Mouse (Mus musculus) liver, postnatal 0 days (tissue): ENCODE results near the gene Fbxw10. TPM values are rescaled to one million over a fixed set of nuclear protein-coding genes. Genes with fewer than 3 reads are reported as not detected.

Source experiments
- ATAC-seq: fragments of 200-750 bp; cut with Nextera tagmentation; 2 replicates; pipeline ENCODE4 v1.8.0; 2017; ENCODE audit warnings: mild to moderate bottlenecking, moderate library complexity
- DNase-seq: peaks from one replicate; pipeline ENCODE4 v3.0.0-alpha.2; 2016
- H3K27ac ChIP-seq: fragments of 300-500 bp; sonication (generic); 2 replicates; pipeline ENCODE4 v1.5.1; 2014; ENCODE audit warnings: antibody characterized with exemption, moderate library complexity, mild to moderate bottlenecking, low read depth
- H3K27me3 ChIP-seq: fragments of 300-500 bp; sonication (generic); 2 replicates; pipeline ENCODE4 v1.6.1; 2014; ENCODE audit warnings: low read length, control low read depth, mixed read lengths; ENCODE audit not compliant: insufficient read depth
- H3K36me3 ChIP-seq: fragments of 300-500 bp; sonication (generic); replicated peaks from 2 replicates; pipeline ENCODE4 v1.6.1; 2014; ENCODE audit warnings: mild to moderate bottlenecking, control low read depth, low read length, moderate library complexity, mixed read lengths; ENCODE audit not compliant: insufficient read depth
- H3K4me1 ChIP-seq: fragments of 300-500 bp; sonication (generic); 2 replicates; pipeline ENCODE4 v1.6.1; 2014; ENCODE audit warnings: antibody characterized with exemption, mild to moderate bottlenecking, control low read depth; ENCODE audit not compliant: insufficient read depth
- H3K4me2 ChIP-seq: fragments of 300-500 bp; sonication (generic); 2 replicates; pipeline ENCODE4 v1.6.1; 2014; ENCODE audit warnings: low read depth, mild to moderate bottlenecking, low read length, moderate library complexity, mixed read lengths
- H3K4me3 ChIP-seq: fragments of 300-500 bp; sonication (generic); 2 replicates; pipeline ENCODE4 v1.5.1; 2014; ENCODE audit warnings: low read depth, low read length
- H3K9ac ChIP-seq: fragments of 300-500 bp; sonication (generic); replicated peaks from 2 replicates; pipeline ENCODE4 v1.6.1; 2014; ENCODE audit warnings: mild to moderate bottlenecking, moderate library complexity
- H3K9me3 ChIP-seq: fragments of 300-500 bp; sonication (generic); 2 replicates; pipeline ENCODE4 v1.6.1; 2016; ENCODE audit warnings: mild to moderate bottlenecking, control low read depth, low read length, mixed read lengths
- CTCF ChIP-seq: sonication (generic); IDR thresholded peaks from 2 replicates; pipeline ENCODE4 v1.5.1; 2016; ENCODE audit warnings: antibody characterized with exemption, low read depth
- EP300 ChIP-seq: IDR thresholded peaks from 2 replicates; pipeline ENCODE4 v1.6.1; 2016; ENCODE audit warnings: antibody characterized with exemption, low read depth, mild to moderate bottlenecking
- WGBS: fragments of 180-500 bp; shearing (Covaris S2); extraction: QIAGEN DNeasy Blood & Tissue Kit; methylation state at CpG from one replicate; pipeline ENCODE4 v1.1.7; 2014; ENCODE audit not compliant: insufficient replicate concordance; 5-methylcytosine and 5-hydroxymethylcytosine counted together
- polyA plus RNA-seq: library from polyadenylated mRNA; unstranded; fragments of >200 nt; fragmentation: Nextera tagmentation; extraction: Ambion mirVana; gene quantifications from 2 replicates; pipeline ENCODE4 v1.2.1, GENCODE M21; 2015

The Fbxw10 gene
- polyA plus RNA-seq, 1 experiment from 2014 or later = 0.13 TPM

DNA sequence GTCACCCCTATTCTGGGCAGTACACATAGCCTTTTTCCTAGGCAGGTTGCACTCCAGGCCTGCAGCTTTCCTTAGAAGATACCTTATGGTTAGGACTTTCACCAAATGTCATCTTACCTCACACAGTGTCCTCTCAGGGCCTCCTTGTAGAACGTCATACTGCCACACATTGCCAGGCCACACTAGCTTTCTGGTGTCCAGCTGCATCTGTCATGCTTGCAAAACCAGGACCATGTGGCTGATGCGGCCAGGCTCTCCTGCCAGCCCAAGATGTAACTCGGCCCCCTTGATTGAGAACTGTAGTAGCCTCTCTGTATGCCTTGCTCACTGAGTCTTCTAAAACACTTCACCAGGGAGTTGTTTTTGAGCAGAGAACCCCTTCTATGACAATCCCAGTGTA, 19.0 kb upstream of the Fbxw10 start:
- no peaks in the 10 kb centered on the region for H3K4me1 ChIP-seq
- no peak overlapping the region for H3K9ac ChIP-seq
- H3K27me3 ChIP-seq = no peaks in the 10 kb centered on the region
- H3K9me3 ChIP-seq = no peaks in the 10 kb centered on the region
- H3K27ac ChIP-seq = no peak overlapping the region
- DNase-seq (no peak), ATAC-seq (no peak)
- H3K4me2 ChIP-seq = no peak overlapping the region
- 75% methylated on average over 3 of the region's 3 CpGs for WGBS
- no peaks in the 10 kb centered on the region for H3K36me3 ChIP-seq
- no peak overlapping the region for H3K4me3 ChIP-seq
- TF ChIP-seq EP300 (no peak), CTCF (no peak)

DNA sequence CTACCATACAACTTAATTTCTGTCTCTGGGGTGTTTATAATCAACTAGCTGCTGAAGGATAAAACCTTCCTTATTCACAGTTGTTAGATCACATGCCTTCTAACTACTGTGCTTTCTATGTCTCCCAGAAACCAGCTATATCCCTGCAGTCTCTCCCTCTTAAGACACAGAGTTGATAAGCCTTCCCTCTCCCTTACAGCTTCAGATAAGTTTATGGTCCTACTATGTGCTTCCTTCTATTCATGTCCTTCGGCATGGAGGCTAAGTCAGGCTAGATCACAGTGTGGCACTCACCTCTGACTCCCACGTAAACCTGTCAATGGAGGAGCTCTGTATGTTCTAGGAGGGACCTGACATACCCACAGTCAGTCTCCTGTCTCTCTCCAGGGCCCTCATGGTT, 16.5 kb upstream of the Fbxw10 start:
- 72% methylated on average over 2 of the region's 2 CpGs for WGBS
- Histone ChIP-seq H3K9me3 (no peaks in the 10 kb centered on the region), H3K4me1 (no peaks in the 10 kb centered on the region), H3K4me3 (no peak overlapping the region), H3K27ac (no peak overlapping the region), H3K27me3 (no peaks in the 10 kb centered on the region), H3K9ac (no peak overlapping the region), H3K4me2 (no peak overlapping the region), H3K36me3 (no peaks in the 10 kb centered on the region)
- no peak for TF ChIP-seq CTCF
- no peak for TF ChIP-seq EP300
- ATAC-seq = no peak
- DNase-seq = no peak

DNA sequence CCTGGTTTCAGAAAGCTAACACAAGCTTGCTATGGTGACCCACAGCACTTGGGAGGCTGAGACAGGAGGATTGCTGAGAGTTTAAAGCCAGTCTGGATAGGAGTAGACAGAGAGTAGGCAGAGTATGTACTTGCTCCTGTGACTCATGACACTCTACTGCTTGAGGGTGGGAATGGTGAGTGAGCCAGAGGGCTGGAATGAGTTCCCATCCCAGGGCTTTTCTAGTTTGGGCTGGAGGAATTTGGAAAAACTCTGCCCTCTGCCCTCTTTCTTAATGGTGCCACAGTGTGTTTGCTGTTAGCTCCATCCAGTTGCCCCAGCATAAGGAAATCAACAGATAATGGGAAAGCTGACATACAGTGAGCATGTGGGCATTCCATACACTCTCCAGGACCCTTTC, 15.0 kb upstream of the Fbxw10 start:
- DNase-seq (no peak), ATAC-seq (no peak)
- Histone ChIP-seq H3K27ac (no peak overlapping the region), H3K9me3 (no peaks in the 10 kb centered on the region), H3K4me1 (no peaks in the 10 kb centered on the region), H3K36me3 (no peaks in the 10 kb centered on the region), H3K4me3 (no peak overlapping the region), H3K9ac (no peak overlapping the region), H3K27me3 (no peaks in the 10 kb centered on the region), H3K4me2 (no peak overlapping the region)
- TF ChIP-seq EP300 (no peak), CTCF (no peak)

DNA sequence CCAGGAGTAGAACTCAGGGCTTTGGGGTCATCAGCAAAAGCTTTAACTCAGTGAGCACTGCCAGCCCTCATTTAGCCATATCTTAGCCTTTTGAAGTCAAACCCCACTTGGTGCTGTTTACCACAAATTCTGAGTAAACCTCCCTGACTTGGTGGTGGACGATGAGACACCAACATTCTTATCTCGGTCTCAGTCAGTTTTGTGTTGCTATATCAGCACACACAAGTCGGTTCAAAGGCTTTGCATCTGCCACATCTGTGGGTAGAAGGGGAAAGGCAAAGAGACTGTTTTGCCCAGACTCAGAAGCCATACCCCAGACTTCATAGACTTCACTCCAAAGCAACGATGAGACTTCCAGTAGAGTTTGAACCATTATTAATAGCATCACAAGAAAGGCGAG, 2.3 kb upstream of the Fbxw10 start:
- Histone ChIP-seq H3K9ac (no peak overlapping the region), H3K4me1 (peaks cover 8% of the 10 kb centered on the region), H3K27me3 (no peaks in the 10 kb centered on the region), H3K4me3 (no peak overlapping the region), H3K4me2 (no peak overlapping the region), H3K27ac (no peak overlapping the region), H3K36me3 (no peaks in the 10 kb centered on the region), H3K9me3 (no peaks in the 10 kb centered on the region)
- ATAC-seq = no peak
- TF ChIP-seq CTCF = no peak
- TF ChIP-seq EP300 = no peak
- WGBS = 50% methylated on average over 5 of the region's 5 CpGs
- no peak for DNase-seq

DNA sequence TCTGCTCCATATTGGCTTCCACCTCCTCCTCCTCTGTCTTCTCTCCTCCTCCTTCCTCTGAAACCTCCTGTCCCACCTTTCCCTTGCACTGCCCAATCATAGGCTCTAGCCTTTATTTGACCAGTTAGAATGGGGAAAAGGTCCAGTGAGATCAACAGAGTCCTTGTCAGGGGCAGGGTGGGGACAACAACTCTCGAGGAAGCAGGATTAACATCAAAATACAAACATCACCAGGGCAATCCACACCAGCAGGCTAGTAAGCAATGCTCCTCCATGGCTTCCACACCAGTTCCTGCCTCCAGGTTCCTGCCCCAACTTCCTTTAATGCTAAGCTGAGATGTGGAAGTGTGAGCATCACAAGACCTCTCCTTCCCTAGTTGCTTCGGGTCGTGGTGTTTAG, 1.1 kb upstream of the Fbxw10 start:
- no peaks in the 10 kb centered on the region for H3K36me3 ChIP-seq
- no peak for ATAC-seq
- WGBS = 53% methylated on average over 3 of the region's 3 CpGs
- H3K9ac ChIP-seq = no peak overlapping the region
- H3K4me2 ChIP-seq = no peak overlapping the region
- no peak overlapping the region for H3K4me3 ChIP-seq
- no peaks in the 10 kb centered on the region for H3K27me3 ChIP-seq
- H3K4me1 ChIP-seq = peaks cover 8% of the 10 kb centered on the region
- H3K27ac ChIP-seq = no peak overlapping the region
- no peak for DNase-seq
- no peaks in the 10 kb centered on the region for H3K9me3 ChIP-seq
- TF ChIP-seq CTCF (no peak), EP300 (no peak)

DNA sequence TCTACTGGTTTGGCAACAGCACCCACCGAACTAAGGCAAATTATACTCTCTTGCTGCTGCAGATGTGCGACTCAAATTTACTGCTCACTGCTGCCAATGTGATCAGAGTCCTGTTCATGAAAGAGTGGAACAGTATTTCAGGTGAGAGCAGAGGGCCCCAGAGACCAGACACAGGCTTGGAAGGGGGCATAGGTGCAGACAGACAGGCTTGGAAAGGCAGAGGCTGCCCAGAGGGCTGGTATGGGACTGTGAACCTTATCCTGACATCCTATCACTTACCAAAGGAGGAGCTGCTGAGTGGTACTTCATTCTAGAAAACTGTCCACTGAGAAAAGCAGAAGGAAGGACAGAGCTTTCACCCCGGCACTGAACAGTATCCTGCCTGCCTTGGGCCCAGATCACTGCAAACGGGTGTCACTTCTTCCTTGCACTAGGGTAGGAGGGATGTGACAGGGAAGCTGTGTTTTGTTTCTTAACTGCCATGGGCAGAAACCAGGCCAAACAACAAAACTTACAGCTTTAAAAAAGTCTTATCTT, 854 bp downstream of the Fbxw10 start:
- no peak for ATAC-seq
- 0 out of 2 replicates have a peak overlapping the region, but pooled peaks have one; percentile 60 for H3K4me2 ChIP-seq
- H3K27ac ChIP-seq = no peak overlapping the region
- no peaks in the 10 kb centered on the region for H3K36me3 ChIP-seq
- no peaks in the 10 kb centered on the region for H3K9me3 ChIP-seq
- H3K9ac ChIP-seq = no peak overlapping the region
- no peaks in the 10 kb centered on the region for H3K27me3 ChIP-seq
- WGBS = 56% methylated on average over 4 of the region's 4 CpGs
- TF ChIP-seq EP300 = no peak
- no peak for DNase-seq
- H3K4me1 ChIP-seq = peaks cover 8% of the 10 kb centered on the region
- no peak overlapping the region for H3K4me3 ChIP-seq

DNA sequence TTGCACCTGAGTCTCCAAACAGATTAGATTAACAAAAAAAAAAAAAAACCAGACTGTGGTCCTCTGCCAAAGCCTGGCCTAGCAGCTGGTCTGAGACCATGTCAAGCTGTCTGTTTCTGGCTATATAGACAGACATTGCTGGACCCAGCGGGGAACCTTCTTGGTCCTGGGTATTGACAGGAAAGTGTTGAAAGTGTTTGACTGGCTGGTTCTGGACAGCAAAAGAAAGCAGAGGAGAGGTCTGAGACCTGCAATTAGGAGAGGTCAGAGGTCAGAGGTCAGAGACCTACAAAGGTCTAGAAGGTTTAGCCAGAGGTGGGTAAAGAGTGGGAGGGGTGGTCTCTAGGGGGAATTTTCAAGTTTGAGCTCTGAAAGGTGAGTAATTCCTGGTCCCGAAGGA, 1.4 kb downstream of the Fbxw10 start:
- H3K27ac ChIP-seq = no peak overlapping the region
- H3K9me3 ChIP-seq = no peaks in the 10 kb centered on the region
- H3K36me3 ChIP-seq = no peaks in the 10 kb centered on the region
- ATAC-seq = no peak
- peaks cover 8% of the 10 kb centered on the region for H3K4me1 ChIP-seq
- H3K4me3 ChIP-seq = no peak overlapping the region
- TF ChIP-seq EP300 = no peak
- no peak for TF ChIP-seq CTCF
- 52% methylated on average over 2 of the region's 2 CpGs for WGBS
- DNase-seq = no peak
- no peak overlapping the region for H3K9ac ChIP-seq
- no peak overlapping the region for H3K4me2 ChIP-seq
- H3K27me3 ChIP-seq = no peaks in the 10 kb centered on the region
